Mouse (Mus musculus) forebrain, postnatal 0 days (tissue): ENCODE measurements around the gene Tmem161b. TPM values are rescaled to one million over a fixed set of nuclear protein-coding genes. Genes with fewer than 3 reads are reported as not detected.

Source experiments
- ATAC-seq: fragments of 200-750 bp; cut with Nextera tagmentation; 2 replicates; pipeline ENCODE4 v1.8.0; 2017; ENCODE audit warnings: mild to moderate bottlenecking, moderate library complexity
- DNase-seq: peaks from one replicate; pipeline ENCODE4 v3.0.0-alpha.2; 2015
- H3K27ac ChIP-seq: fragments of 300-500 bp; sonication (generic); 2 replicates; pipeline ENCODE4 v1.5.1; 2014; ENCODE audit warnings: low read depth, mild to moderate bottlenecking, antibody characterized with exemption, low read length, moderate library complexity, mixed read lengths
- H3K27me3 ChIP-seq: fragments of 300-500 bp; sonication (generic); 2 replicates; pipeline ENCODE4 v1.6.1; 2014; ENCODE audit warnings: mild to moderate bottlenecking, low read length, mixed read lengths; ENCODE audit not compliant: insufficient read depth
- H3K36me3 ChIP-seq: fragments of 300-500 bp; sonication (generic); 2 replicates; pipeline ENCODE4 v1.6.1; 2014; ENCODE audit warnings: mild to moderate bottlenecking, moderate library complexity; ENCODE audit not compliant: insufficient read depth
- H3K4me1 ChIP-seq: fragments of 300-500 bp; sonication (generic); 2 replicates; pipeline ENCODE4 v1.6.1; 2014; ENCODE audit warnings: antibody characterized with exemption; ENCODE audit not compliant: insufficient read depth
- H3K4me2 ChIP-seq: fragments of 300-500 bp; sonication (generic); 2 replicates; pipeline ENCODE4 v1.6.1; 2014; ENCODE audit warnings: low read depth, mild to moderate bottlenecking, moderate library complexity
- H3K4me3 ChIP-seq: fragments of 300-500 bp; sonication (generic); 2 replicates; pipeline ENCODE4 v1.5.1; 2014; ENCODE audit warnings: low read depth, low read length, mixed read lengths
- H3K9ac ChIP-seq: fragments of 300-500 bp; sonication (generic); 2 replicates; pipeline ENCODE4 v1.6.1; 2014; ENCODE audit warnings: mild to moderate bottlenecking
- H3K9me3 ChIP-seq: fragments of 300-500 bp; sonication (generic); 2 replicates; pipeline ENCODE4 v1.6.1; 2016; ENCODE audit warnings: low read length
- CTCF ChIP-seq: sonication (generic); IDR thresholded peaks from 2 replicates; pipeline ENCODE4 v1.5.1; 2016; ENCODE audit warnings: antibody characterized with exemption, control low read depth, low read depth
- WGBS: fragments of 180-500 bp; shearing (Covaris S2); extraction: QIAGEN DNeasy Blood & Tissue Kit; methylation state at CpG from one replicate; pipeline ENCODE4 v1.1.7; 2014; 5-methylcytosine and 5-hydroxymethylcytosine counted together
- microRNA-seq, 2 experiments: library from miRNA; unstranded; fragments of <30 nt; microRNA quantifications; one replicate each; pipeline ENCODE4; 2016
- polyA plus RNA-seq: library from polyadenylated mRNA; unstranded; fragments of >200 nt; fragmentation: Nextera tagmentation; extraction: Ambion mirVana; gene quantifications from 2 replicates; pipeline ENCODE4 v1.2.1, GENCODE M21; 2015
- total RNA-seq: library from RNA; depleted of rRNA; stranded (reverse); fragments of >200 nt; gene quantifications from 2 replicates; pipeline ENCODE4 v1.2.3, GENCODE M21; 2014

The Tmem161b gene
- total and polyA plus RNA-seq, 2 experiments from 2014 or later: 22.2 to 35.6 TPM

GRCm38 (mm10) chr13:84345114-84345513 lies 123.0 kb downstream of the Tmem161b start:
- 12% methylated on average over 8 of the region's 8 CpGs for WGBS
- Histone ChIP-seq H3K36me3 (no peaks in the 10 kb centered on the region), H3K4me3 (peak overlapping the region; percentile 22), H3K27ac (peak overlapping the region; percentile 99), H3K27me3 (no peaks in the 10 kb centered on the region), H3K9ac (peak overlapping the region; percentile 95), H3K4me2 (peak overlapping the region; percentile 70), H3K4me1 (peaks cover 8% of the 10 kb centered on the region), H3K9me3 (no peaks in the 10 kb centered on the region)
- DNase-seq: peak; percentile 77
- TF ChIP-seq CTCF: no peak
- no peak for ATAC-seq

Small RNA genes lying within 50 kb of the gene (microRNA-seq; reads per million reads assigned to microRNA genes)
- 0 reads per million in 2 experiments for gene Gm24331
